Mouse (Mus musculus) heart, embryonic 14.5 days (tissue): ENCODE measurements around the gene Neurl4. TPM values are rescaled to one million over a fixed set of nuclear protein-coding genes. Genes with fewer than 3 reads are reported as not detected.

ENCODE experiments used
- ATAC-seq: fragments of 200-750 bp; cut with Nextera tagmentation; 2 replicates; pipeline ENCODE4 v1.8.0; 2017; ENCODE audit warnings: low read depth, moderate TSS enrichment; ENCODE audit not compliant: insufficient number of reproducible peaks, insufficient read depth, low FRiP score
- H3K27ac ChIP-seq, 2 experiments: fragments of 200-500 bp in 1 of 2; fragments of 300-500 bp in 1 of 2; sonication (generic) in 1 of 2; replicated peaks in 1 of 2; 2 replicates each; pipeline ENCODE4 v1.5.1; 2012 to 2014; ENCODE audit warnings: low read depth in 2 of 2, low read length in 2 of 2, control low read depth in 1 of 2, mild to moderate bottlenecking in 1 of 2, mixed read lengths in 1 of 2; ENCODE audit not compliant: control insufficient read depth in 1 of 2, insufficient read depth in 1 of 2
- H3K27me3 ChIP-seq: fragments of 300-500 bp; sonication (generic); 2 replicates; pipeline ENCODE4 v1.6.1; 2014; ENCODE audit warnings: mild to moderate bottlenecking, low read length, control low read depth; ENCODE audit not compliant: control insufficient read depth, insufficient read depth
- H3K36me3 ChIP-seq: fragments of 300-500 bp; sonication (generic); 2 replicates; pipeline ENCODE4 v1.6.1; 2014; ENCODE audit warnings: mild to moderate bottlenecking, control low read depth, low read length, mixed read lengths; ENCODE audit not compliant: control insufficient read depth, insufficient read depth
- H3K4me1 ChIP-seq, 2 experiments: fragments of 200-500 bp in 1 of 2; fragments of 300-500 bp in 1 of 2; sonication (generic) in 1 of 2; 2 replicates each; pipeline ENCODE4 v1.6.1; 2012 to 2014; ENCODE audit warnings: low read length in 2 of 2, control low read depth in 1 of 2, mixed read lengths in 1 of 2; ENCODE audit not compliant: control insufficient read depth in 2 of 2, insufficient read depth in 2 of 2
- H3K4me2 ChIP-seq: fragments of 300-500 bp; sonication (generic); 2 replicates; pipeline ENCODE4 v1.6.1; 2014; ENCODE audit warnings: mild to moderate bottlenecking, low read length
- H3K4me3 ChIP-seq, 2 experiments: fragments of 200-500 bp in 1 of 2; fragments of 300-500 bp in 1 of 2; sonication (generic) in 1 of 2; 2 replicates each; pipeline ENCODE4 v1.5.1; 2012 to 2014; ENCODE audit warnings: low read length in 2 of 2, mild to moderate bottlenecking in 2 of 2, control low read depth in 1 of 2, low read depth in 1 of 2, moderate library complexity in 1 of 2; ENCODE audit not compliant: control insufficient read depth in 1 of 2, insufficient read depth in 1 of 2
- H3K9ac ChIP-seq: fragments of 300-500 bp; sonication (generic); 2 replicates; pipeline ENCODE4 v1.6.1; 2014; ENCODE audit warnings: mild to moderate bottlenecking, low read length
- H3K9me3 ChIP-seq: fragments of 300-500 bp; sonication (generic); 2 replicates; pipeline ENCODE4 v1.6.1; 2016; ENCODE audit warnings: low read length, control low read depth; ENCODE audit not compliant: control insufficient read depth
- WGBS: fragments of 180-500 bp; shearing (Covaris S2); extraction: QIAGEN DNeasy Blood & Tissue Kit; methylation state at CpG from one replicate; pipeline ENCODE4 v1.1.7; 2014; 5-methylcytosine and 5-hydroxymethylcytosine counted together
- polyA plus RNA-seq: library from polyadenylated mRNA; unstranded; fragments of >200 nt; fragmentation: Nextera tagmentation; extraction: Ambion mirVana; gene quantifications from 2 replicates; pipeline ENCODE4 v1.2.1, GENCODE M21; 2014

Neurl4 gene
- polyA plus RNA-seq, 1 experiment from 2014 or later: 11.1 TPM

DNA sequence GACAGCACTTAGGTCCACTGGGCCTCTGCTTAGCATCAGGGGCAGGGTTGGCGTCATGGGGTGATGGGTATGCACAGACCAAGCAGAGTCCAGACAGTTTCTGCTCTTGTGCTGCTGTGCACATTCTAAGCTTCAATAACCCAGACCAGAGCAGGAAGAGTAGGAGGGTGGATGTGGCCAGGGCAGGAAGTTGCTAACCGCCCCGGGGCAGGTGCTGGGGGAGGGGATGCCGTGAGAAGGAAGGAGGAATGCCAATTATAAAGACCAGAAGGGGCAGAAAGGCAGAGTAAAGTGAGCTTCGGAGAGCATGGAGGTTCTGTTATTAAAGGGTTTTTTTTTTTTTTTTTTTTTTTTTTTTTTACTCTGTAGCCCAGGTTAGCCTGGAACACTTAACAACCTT is 6.2 kb upstream of the Neurl4 start:
- H3K4me1 ChIP-seq: peaks cover 26 to 27% of the 10 kb centered on the region in 2 experiments
- 67% methylated on average over 5 of the region's 5 CpGs for WGBS

DNA sequence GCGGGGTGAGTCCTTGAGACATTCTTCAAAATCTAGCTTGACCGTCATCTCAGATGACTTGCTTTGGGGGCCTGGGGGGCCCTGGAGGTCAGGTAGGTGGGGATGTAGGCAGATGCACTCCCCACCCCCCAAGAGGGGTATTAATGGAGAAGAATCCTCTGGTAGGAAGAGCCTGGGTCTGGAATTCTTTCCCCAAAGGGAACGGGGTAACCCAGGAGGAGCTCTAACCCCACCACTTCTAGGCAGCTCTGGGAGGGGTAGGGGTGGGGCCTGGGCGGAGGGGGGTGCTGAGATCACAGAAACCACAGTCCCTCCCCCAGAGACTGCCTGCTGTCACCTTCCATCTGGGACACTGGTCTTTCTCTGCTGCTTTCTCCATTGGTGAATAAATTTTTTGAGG is 5.6 kb upstream of the Neurl4 start, which contains the start of gene Acap1:
Gene Acap1 (minus strand): TSS at position 249 of the 400 bp plus-strand sequence.
- Histone ChIP-seq H3K9ac (no peak within 1 kb of the TSS), H3K27me3 (no peaks in the 10 kb centered on the region), H3K27ac (no peak within 1 kb of the TSS), H3K4me2 (no peak within 1 kb of the TSS), H3K4me1 (peaks cover 24 to 28% of the 10 kb centered on the region in 2 experiments), H3K36me3 (no peaks in the 10 kb centered on the region), H3K9me3 (no peaks in the 10 kb centered on the region), H3K4me3 (no peak within 1 kb of the TSS)
- ATAC-seq: no peak
- WGBS: 63% methylated on average over 4 of the region's 4 CpGs

More for the DNA sequence above, 6.2 kb upstream of the Neurl4 start:
- no peak for ATAC-seq
- H3K9me3 ChIP-seq: no peaks in the 10 kb centered on the region
- H3K27me3 ChIP-seq: no peaks in the 10 kb centered on the region
- H3K9ac ChIP-seq: no peak overlapping the region
- H3K27ac ChIP-seq: no peak overlapping the region
- H3K4me2 ChIP-seq: no peak overlapping the region
- H3K36me3 ChIP-seq: no peaks in the 10 kb centered on the region
- no peak overlapping the region for H3K4me3 ChIP-seq

DNA sequence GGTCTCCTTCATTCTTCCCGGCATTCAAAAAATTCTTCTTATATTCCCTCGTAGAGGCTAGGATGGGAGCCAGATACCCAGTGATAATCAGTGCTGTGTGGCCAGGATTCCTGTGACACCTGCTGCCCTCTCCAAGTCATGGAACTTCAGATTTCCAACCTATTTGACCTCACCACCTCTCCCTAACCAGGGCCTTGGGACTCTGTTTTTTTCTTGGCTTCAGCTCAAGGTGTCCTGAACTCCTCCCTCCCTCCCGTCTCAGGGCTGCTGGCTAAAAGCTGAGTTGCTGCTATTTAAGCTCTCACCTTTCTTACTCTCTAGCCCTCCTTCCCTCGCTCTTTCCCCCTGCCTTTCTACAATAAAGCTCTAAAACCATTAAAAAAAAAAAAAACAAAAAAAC is 1.0 kb upstream of the Neurl4 start:
- no peaks in the 10 kb centered on the region for H3K27me3 ChIP-seq
- no peaks in the 10 kb centered on the region for H3K9me3 ChIP-seq
- no peak overlapping the region for H3K27ac ChIP-seq
- peak overlapping the region; percentile 71 to 85; a peak in 3 of 4 replicates for H3K4me3 ChIP-seq
- peaks cover 20% of the 10 kb centered on the region for H3K36me3 ChIP-seq
- WGBS: 22% methylated on average over 4 of the region's 4 CpGs
- H3K4me1 ChIP-seq: peaks cover 14 to 27% of the 10 kb centered on the region in 2 experiments
- peak overlapping the region; percentile 99 for H3K4me2 ChIP-seq
- no peak for ATAC-seq
- peak overlapping the region; percentile 94 for H3K9ac ChIP-seq

DNA sequence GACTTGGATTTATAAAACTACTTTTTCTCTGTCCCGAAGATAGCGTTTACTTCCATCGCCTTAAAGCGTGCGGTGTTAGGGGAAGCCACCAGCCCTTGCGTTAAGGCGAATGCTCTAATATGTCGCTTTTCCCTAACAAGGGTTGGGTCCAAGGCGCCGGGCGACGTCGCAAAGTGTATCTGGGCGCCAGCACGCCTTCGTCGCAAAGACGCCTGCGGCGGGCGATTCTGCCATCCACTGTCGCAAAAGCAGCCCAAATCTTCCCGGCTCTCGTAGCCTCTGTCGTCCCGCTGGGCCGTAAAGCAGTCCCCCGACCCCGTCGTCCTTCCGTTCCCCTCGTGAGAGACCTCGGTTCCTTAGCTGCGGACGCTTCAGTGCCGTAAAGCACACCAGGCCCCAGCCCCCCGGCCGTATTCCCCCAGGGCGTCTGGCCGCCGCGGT is 554 bp downstream of the Neurl4 start:
- H3K36me3 ChIP-seq: peaks cover 35% of the 10 kb centered on the region
- peak overlapping the region; percentile 71 to 85 for H3K4me3 ChIP-seq
- H3K27ac ChIP-seq: peak overlapping the region; percentile 94 to 99
- peaks cover 14 to 27% of the 10 kb centered on the region in 2 experiments for H3K4me1 ChIP-seq
- no peaks in the 10 kb centered on the region for H3K9me3 ChIP-seq
- under 1% methylated on average over 42 of the region's 42 CpGs for WGBS
- H3K27me3 ChIP-seq: no peaks in the 10 kb centered on the region
- peak overlapping the region; percentile 99 for H3K4me2 ChIP-seq
- peak overlapping the region; percentile 94 for H3K9ac ChIP-seq
- ATAC-seq: peak; percentile 74

DNA sequence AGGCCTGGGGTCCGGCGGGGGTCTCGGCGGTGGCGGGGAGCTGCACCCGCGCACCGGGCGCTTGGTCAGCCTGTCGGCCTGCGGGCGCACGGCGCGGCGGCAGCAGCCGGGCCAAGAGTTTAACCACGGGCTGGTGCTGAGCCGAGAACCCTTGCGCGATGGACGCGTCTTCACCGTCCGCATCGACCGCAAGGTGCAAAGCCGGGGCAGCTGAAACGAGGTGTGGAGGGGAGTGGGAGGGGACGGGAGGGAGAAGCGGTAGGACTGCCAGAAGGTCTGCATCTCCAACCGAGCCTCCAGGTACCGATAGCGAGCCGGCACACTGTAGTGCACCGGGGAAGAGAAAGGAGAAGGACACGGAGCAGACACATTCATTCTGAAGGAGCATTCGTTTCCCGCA is 1.1 kb downstream of the Neurl4 start:
- under 1% methylated on average over 38 of the region's 39 CpGs for WGBS
- Histone ChIP-seq H3K27me3 (no peaks in the 10 kb centered on the region), H3K9me3 (no peaks in the 10 kb centered on the region), H3K4me2 (peak overlapping the region; percentile 99), H3K4me1 (peaks cover 14 to 27% of the 10 kb centered on the region in 2 experiments), H3K9ac (peak overlapping the region; percentile 94), H3K27ac (peak overlapping the region; percentile 31 to 94), H3K36me3 (peaks cover 41% of the 10 kb centered on the region), H3K4me3 (peak overlapping the region; percentile 71 to 85)
- no peak for ATAC-seq

DNA sequence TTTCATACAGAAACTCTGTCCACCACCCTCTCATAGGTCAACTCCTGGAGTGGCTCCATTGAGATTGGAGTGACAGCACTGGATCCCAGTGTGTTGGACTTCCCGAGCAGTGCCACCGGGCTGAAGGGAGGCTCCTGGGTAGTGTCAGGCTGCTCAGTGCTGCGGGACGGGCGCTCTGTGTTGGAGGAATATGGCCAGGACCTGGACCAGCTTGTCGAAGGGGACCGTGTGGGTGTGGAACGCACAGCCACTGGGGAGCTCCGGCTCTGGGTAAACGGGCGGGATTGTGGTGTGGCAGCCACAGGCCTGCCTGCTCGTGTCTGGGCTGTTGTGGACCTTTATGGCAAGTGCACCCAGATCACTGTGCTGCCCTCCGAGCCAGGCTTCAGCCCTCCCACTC is 2.1 kb downstream of the Neurl4 start:
- WGBS: 83% methylated on average over 13 of the region's 13 CpGs
- no peaks in the 10 kb centered on the region for H3K9me3 ChIP-seq
- H3K4me3 ChIP-seq: peak overlapping the region in 1 of 2 experiments; percentile 85; a peak in 1 of 4 replicates
- H3K4me2 ChIP-seq: peak overlapping the region; percentile 99
- H3K27me3 ChIP-seq: no peaks in the 10 kb centered on the region
- H3K27ac ChIP-seq: no peak overlapping the region
- H3K36me3 ChIP-seq: peaks cover 51% of the 10 kb centered on the region
- no peak for ATAC-seq
- H3K9ac ChIP-seq: peak overlapping the region; percentile 94
- H3K4me1 ChIP-seq: peaks cover 14 to 27% of the 10 kb centered on the region in 2 experiments

DNA sequence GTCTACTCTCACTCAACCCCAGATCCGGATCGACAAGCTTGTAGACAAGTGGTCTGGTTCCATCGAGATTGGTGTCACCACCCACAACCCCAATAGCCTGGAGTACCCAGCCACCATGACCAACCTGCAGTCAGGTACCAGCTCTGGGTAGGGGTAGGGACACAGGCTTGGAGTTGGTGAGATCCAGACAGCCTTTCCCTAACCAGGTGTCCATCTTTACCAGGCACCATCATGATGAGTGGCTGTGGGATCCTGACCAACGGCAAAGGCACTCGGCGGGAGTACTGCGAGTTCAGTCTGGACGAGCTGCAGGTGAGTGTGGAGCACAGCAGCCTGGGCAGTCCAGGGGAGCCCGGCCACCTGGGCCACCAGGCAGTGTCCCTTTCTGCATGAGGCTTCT is 3.4 kb downstream of the Neurl4 start:
- Histone ChIP-seq H3K9ac (no peak overlapping the region), H3K4me3 (no peak overlapping the region), H3K4me1 (peaks cover 13 to 19% of the 10 kb centered on the region in 2 experiments), H3K27me3 (no peaks in the 10 kb centered on the region), H3K9me3 (no peaks in the 10 kb centered on the region), H3K4me2 (no peak overlapping the region), H3K36me3 (peaks cover 64% of the 10 kb centered on the region), H3K27ac (no peak overlapping the region)
- WGBS: 91% methylated on average over 9 of the region's 9 CpGs
- ATAC-seq: no peak

DNA sequence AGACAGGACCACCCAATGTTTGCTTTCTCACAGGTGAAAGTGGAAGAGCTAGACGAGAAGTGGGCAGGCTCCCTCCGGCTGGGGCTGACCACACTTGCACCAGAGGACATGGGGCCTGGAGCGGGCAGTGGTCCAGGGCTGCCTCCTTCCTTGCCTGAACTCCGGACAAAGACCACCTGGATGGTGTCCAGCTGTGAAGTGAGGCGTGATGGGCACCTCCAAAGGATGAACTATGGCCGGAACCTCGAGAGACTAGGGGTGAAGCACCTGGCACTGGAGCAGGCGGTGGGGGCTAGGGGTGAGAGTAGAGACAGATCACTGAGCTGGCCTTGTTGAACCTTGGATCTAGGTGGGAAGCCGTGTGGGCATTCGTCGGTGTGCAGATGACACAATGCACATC is 7.8 kb downstream of the Neurl4 start:
- Histone ChIP-seq H3K27me3 (no peaks in the 10 kb centered on the region), H3K27ac (no peak overlapping the region), H3K9me3 (no peaks in the 10 kb centered on the region), H3K4me2 (no peak overlapping the region), H3K4me1 (peaks cover 3 to 5% of the 10 kb centered on the region in 2 experiments; a peak in 3 of 4 replicates), H3K36me3 (peaks cover 97% of the 10 kb centered on the region), H3K4me3 (no peak overlapping the region), H3K9ac (no peak overlapping the region)
- 92% methylated on average over 11 of the region's 11 CpGs for WGBS
- ATAC-seq: no peak
